Mouse (Mus musculus) left cerebral cortex, adult 9 months (tissue): Measurements from ENCODE around the gene Hist1h2bg.

Experiments used
- DNase-seq, 2 experiments: peaks; one replicate each; pipeline ENCODE4 v3.0.0; 2022; ENCODE audit warnings: low spot score in 2 of 2

The Hist1h2bg gene

GRCm38 (mm10) chr13:23571022-23571503 lies at the start of gene Hist1h2bg, which contains the start of gene Hist1h2ae:
Hist1h2bg (plus strand) TSS chr13:23571396.
Hist1h2ae (minus strand) TSS chr13:23571220.
- DNase-seq = peak; percentile 86 to 94

- peak in 1 of 2 experiments; percentile 86 for DNase-seq
Measured at GRCm38 (mm10) chr13:23521703-23522102, 49.5 kb upstream of the Hist1h2bg start.

- DNase-seq = no peak
Measured at GRCm38 (mm10) chr13:23523976-23524375, 47.2 kb upstream of the Hist1h2bg start.

- DNase-seq = peak in 1 of 2 experiments; percentile 63
Measured at GRCm38 (mm10) chr13:23524654-23525053, 46.5 kb upstream of the Hist1h2bg start.

- DNase-seq = no peak
Measured at GRCm38 (mm10) chr13:23525901-23526300, 45.3 kb upstream of the Hist1h2bg start.

- DNase-seq = peak; percentile 78 to 96
Measured at GRCm38 (mm10) chr13:23526312-23526711, 44.9 kb upstream of the Hist1h2bg start.

- DNase-seq = no peak
Measured at GRCm38 (mm10) chr13:23529005-23529404, 42.2 kb upstream of the Hist1h2bg start.

GRCm38 (mm10) chr13:23529480-23530165 lies 41.6 kb upstream of the Hist1h2bg start:
- no peak for DNase-seq

- peak; percentile 59 to 84 for DNase-seq
Measured at GRCm38 (mm10) chr13:23530181-23530900, 40.9 kb upstream of the Hist1h2bg start.

- peak; percentile 97 to 98 for DNase-seq
Measured at GRCm38 (mm10) chr13:23530901-23531875, 40.0 kb upstream of the Hist1h2bg start, which contains the start of gene Hist1h4h. Hist1h4h (plus strand) TSS chr13:23531050.

- DNase-seq = no peak
Measured at GRCm38 (mm10) chr13:23532262-23533075, 38.7 kb upstream of the Hist1h2bg start.

- DNase-seq = peak; percentile 78 to 84
Measured at GRCm38 (mm10) chr13:23533560-23534367, 37.4 kb upstream of the Hist1h2bg start, which contains the start of gene Hist1h2af. Hist1h2af (plus strand) TSS chr13:23533906.

- peak in 1 of 2 experiments; percentile 45 for DNase-seq
Measured at GRCm38 (mm10) chr13:23534368-23535131, 36.6 kb upstream of the Hist1h2bg start.

GRCm38 (mm10) chr13:23535137-23536075 lies 35.8 kb upstream of the Hist1h2bg start, which contains the start of gene Hist1h3g:
Hist1h3g (plus strand) TSS chr13:23535422.
- peak; percentile 88 to 94 for DNase-seq

GRCm38 (mm10) chr13:23536076-23536822 lies 34.9 kb upstream of the Hist1h2bg start:
- DNase-seq = no peak

GRCm38 (mm10) chr13:23537006-23537710 lies 34.0 kb upstream of the Hist1h2bg start:
- DNase-seq = no peak
